Mouse (Mus musculus) cerebellum, adult (tissue): ENCODE data around the gene Egfl8.
A peak's percentile ranks its signal among the peaks of the same experiment; 100 is the strongest.

Source experiments
- ATAC-seq: cut with Nextera tagmentation; 2 replicates; pipeline ENCODE4 v1.9.2; 2017; ENCODE audit warnings: mild to moderate bottlenecking, moderate library complexity, mixed read lengths; ENCODE audit not compliant: insufficient number of reproducible peaks, low FRiP score, low TSS enrichment

Egfl8 gene

DNA sequence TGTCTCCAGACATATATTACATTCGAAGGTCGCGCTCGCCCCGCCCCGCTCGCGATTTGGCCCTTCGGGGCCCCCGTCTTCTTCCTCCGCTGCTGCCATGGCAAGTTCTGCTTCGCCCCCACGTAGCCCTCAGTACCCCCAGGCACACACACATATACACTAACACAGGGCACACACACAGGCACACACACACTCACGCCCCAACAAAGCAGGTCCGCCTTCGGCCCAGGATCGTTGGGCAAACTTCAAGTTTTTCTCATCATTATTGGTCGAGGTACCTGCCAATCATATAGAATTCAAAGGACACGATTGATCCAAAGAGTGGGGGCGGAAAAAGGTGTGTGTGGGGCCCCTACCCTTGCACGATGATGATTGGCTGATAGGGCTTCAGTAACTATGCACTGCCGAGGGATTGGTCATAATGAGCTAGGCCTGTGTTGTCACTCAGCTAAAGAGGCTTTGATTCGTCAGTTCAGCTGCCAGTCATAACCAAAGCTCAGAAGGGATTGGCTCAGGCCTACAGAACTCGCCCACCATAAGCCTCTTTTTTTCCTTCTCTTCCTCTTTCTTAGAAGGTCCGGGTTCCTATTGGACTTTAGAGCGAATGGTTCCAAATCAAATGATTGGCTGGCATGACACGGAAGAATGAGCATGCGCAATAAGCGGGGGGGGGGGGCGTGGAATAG lies 12.3 kb downstream of the Egfl8 start, which contains the start of gene Rnf5:
TSS of gene Rnf5 (minus strand) at position 316 of the 686 bp plus-strand sequence.
- peak; percentile 91 for ATAC-seq

DNA sequence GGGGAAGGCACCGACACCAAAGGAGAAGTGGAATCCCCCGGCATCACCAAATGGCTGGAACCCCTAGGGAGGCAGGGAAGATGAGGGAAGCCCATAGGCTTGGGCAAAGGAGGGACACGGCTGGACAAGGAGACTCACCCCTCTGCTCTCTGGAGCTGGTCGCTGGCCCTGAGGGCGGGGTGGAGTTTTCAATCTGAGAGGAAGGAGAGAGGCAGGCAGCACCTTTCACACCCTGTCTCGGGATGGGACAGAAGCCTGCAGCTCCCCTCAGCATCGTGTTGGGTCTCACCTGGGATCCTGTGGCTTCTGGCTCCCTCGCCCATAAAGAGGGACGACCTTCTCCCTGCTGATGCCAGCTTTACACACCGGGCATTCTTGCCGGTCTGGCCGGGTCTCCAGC lies 14.0 kb downstream of the Egfl8 start:
- ATAC-seq, result no peak

DNA sequence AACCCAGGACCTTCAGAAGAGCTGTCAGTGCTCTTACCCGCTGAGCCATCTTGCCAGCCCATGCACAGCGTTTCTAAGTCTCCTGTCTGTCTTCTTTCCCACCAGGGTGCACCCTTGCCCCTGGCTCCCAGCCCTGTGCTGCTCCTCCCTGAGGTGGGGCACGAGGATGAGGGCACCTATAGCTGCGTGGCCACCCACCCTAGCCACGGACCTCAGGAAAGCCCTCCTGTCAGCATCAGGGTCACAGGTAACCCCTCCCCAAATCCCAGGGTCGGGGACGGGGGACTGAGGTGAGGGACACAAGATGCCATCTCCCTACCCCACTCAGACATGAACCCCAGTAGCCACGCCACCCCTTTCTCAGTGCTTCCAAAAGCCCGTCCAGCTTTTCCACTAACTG lies 15.9 kb downstream of the Egfl8 start:
- no peak for ATAC-seq

DNA sequence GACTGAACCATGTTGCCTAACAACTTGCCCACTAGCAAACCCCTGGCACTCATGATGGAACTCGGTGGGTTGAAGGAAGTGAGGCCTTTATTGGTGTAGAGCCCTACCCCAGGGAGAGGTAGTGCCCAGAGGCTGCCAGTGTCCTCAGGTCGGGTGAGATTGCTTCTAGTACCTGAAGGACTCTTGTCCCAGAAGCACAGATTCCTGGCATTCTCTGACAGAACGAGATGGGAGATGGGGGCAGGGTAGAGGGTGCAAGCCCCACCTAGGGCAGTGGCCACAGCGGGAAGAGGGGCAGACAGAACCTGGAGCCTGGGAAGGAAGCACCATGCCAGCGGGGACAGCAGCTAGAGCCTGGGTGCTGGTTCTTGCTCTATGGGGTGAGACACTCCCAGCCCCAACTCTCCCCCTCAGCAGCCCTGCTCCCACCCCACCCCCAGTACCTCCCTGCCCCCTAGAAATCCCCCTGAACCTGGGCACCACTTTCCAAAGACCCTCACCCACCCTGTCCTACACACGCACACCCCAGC lies 18.1 kb downstream of the Egfl8 start, which contains the start of gene Ager:
TSS of gene Ager (plus strand) at position 297 of the 530 bp plus-strand sequence.
- ATAC-seq, result no peak

DNA sequence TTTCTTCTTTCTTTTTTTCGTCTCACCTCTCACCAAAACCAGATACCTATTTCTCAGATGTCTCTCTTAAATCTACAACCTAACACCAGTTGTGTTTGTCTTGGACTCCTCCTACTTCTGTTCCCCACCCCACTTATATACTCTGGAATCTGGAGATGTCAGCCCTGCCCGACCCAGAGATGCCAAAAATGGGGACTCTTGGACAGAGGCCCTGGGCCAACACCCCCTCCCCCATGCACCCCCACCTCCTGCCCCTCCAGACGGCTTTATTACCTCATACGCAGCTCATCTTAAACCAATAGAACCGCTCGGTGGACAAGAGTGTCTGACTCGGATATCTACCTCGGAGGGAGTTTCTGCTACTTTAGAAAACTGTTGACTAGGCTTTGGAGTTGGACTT lies 19.7 kb downstream of the Egfl8 start:
- ATAC-seq, result no peak

DNA sequence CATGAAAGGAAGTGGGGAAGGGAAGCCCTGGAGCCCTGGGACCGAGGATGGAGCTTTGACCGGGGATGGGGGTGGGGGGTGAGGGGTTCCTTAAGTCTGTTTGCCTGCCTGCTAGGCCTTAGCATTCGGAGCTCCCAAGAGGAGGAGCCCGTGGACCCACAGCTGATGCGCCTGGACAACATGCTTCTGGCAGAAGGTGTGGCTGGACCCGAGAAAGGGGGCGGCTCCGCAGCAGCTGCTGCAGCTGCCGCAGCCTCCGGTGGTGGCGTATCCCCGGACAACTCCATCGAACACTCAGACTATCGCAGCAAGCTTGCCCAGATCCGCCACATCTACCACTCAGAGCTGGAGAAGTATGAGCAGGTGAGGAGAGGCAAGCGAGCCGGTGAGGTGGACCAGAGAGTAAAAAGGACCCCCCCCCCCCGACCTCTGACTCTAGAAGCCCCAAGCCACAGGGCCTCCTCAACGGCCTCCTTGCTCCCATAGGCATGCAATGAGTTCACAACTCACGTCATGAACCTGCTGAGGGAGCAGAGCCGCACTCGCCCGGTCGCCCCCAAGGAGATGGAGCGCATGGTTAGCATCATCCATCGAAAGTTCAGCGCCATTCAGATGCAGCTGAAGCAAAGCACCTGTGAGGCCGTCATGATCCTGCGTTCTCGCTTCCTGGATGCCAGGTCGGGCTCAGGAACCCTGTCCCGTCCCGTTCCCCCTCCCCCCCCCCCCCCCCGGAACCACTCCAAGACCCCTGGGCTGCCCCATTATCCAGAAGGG lies 21.8 kb downstream of the Egfl8 start:
- ATAC-seq, result no peak

DNA sequence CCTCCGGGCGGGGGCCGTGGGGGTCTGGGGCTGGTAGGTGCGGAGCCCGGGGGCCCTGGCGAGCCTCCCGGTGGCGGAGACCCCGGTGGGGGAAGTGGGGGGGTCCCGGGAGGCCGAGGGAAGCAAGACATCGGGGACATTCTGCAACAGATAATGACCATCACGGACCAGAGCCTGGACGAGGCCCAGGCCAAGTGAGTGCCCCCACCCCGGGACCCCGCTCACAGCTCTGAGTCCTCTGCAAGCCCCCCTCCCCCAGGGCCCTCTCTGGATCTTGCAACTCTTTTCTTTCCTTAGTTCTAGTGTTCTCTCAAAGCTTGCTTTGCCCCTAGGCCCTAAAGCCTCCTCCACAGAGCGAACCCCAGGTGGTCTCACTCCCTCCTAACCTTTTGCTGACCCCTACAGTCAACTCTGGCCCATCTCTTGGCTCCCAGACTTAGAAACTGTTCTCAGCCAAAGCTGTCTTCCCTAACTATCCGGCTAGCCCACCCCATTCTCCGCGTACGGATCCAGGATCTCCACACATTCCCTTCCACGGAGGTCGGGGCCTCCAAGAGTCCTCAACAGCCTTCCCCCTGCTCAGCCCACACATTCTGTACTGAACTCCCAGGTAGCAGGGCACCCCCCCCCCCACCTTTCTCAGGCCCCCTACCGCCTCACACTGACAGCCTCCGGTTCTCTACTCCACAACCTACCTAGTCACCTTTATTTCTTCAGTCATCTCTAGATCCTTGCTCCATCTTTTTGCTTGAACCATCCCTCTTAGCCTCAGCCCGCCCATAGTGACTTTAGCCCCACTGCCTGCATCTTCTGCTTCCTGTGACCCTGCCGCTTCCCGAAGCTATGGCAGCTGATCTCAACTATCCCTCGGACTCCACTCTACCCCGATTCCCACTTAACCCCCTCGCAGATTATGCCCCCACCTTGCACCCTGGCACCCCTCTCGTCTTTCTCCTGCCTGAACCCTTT lies 22.9 kb downstream of the Egfl8 start:
- no peak for ATAC-seq

DNA sequence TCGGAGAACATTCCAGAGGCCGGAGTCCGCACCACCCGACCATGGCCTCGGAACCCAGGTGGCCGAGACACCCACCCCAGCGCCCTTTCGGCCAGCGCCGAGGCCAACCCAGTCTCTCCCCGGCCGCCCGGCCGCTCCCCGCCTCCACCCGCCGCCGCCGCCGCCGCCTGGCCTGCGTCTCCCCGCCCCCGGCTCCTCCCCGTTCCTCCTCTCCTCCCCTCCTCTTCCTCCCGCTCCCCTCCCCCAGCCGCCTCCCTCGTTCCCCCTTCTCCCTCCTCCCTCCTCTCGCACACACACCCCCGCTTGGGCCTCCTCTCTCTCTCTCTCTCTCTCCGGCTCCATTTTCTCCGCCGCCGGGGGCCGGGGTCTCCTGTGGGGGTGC lies 23.8 kb downstream of the Egfl8 start:
- 0 out of 2 replicates have a peak, but pooled peaks have one; percentile 29 for ATAC-seq

DNA sequence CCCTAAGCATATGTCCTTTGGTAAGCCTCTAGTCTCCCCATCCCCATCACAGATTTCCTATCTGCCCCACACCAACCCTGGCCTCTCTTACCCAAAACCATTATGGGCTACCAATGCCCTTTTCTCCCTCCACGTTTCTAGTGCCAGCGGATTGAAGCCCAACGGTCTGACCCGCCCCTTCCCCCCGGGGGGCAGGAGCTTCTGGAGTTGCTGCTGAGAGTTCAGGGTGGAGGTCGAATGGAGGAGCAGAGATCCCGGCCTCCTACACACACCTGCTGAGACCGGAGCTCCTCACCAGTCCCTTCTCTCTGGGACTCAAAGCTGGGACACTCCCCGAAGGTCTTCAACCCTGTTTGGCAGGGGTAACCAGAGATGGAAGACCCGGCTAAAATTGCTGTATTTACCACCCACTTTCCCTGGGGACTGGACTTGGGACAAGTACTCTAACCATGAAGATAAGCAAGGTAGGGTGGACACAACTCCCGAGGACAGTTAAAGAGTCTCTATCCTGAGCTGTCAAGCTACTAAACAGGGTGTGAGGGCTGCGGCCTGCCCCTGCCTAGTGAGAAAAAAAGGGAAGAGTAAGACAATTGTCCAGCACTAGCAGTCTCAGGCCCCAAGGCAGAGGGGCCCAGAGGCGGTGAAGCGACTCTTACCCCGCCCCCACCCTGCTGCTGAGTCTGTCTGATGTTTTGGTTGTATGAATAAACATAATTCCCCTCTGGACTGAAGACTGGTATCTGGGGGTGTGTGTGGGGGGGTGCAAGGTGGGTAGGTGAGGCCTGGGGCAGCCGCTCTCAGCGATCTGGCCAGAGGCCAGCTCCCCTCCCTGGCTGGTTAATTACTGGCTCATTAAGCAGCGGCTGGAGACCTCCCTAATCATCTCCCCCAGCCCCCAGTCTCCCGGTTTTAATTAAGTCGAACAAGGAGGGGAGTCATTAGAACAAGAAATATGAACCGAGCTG lies 24.5 kb downstream of the Egfl8 start, which contains the start of gene Pbx2:
TSS of gene Pbx2 (plus strand) at position 238 of the 965 bp plus-strand sequence.
- no peak for ATAC-seq

DNA sequence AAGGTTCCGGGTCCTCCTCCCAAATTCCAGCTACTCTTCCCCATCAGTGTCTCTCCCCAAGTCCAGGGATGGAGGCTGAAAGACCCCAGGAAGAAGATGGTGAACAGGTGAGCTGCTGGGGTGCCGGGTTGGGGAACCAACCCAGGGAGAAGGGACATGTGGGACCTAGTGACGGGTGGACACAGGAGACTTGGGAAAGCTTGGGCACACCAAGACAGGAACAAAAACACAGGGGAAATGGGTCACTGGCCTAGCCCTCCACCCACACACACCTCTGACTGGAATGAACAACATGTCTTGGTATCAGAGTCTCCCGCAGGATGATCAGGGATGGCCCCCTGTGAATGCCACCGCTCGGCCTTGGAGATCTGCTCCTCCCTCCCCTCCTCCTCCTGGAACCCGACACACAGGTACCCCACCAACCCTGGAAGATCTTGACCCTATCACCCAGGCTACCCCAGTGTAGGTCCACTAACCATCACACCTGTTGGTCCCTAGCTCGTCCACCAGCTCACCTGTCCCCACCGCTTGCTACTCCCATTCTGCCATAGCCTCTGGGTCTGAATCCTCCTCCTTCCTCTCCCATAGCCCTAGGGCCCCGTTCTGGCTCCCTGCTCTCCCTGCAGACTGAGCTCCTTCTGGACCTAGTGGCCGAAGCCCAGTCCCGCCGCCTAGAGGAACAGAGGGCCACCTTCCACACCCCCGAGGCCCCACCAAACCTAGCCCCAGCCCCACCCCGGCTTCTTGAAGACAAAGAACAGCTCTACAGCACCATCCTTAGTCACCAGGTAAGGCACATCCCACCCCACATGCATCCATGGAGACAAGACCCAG lies 25.4 kb downstream of the Egfl8 start:
- ATAC-seq, result no peak

DNA sequence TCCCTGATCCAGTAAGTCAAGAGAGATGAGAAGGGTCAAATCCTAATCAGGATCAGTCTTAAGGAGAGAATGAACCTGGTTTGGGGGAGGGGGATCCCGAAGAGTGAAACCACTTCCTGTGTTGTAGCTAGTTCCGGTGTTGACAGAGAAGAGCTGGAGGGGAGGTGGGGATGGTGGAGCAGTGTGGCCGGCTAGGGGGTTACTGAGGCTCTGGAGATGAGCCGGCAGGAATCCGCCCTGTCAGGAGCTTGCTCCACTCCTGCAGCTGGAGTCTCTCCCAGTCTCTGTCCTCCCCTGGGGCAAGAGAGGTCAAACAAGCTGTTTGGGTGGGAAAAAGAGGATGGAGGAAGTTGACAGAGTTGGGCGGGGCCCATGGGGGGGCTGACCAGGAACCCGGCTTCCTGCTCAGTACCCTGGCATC lies 26.1 kb downstream of the Egfl8 start, which contains the start of gene Gpsm3:
TSS of gene Gpsm3 (plus strand) at position 126 of the 421 bp plus-strand sequence.
- ATAC-seq, result no peak

DNA sequence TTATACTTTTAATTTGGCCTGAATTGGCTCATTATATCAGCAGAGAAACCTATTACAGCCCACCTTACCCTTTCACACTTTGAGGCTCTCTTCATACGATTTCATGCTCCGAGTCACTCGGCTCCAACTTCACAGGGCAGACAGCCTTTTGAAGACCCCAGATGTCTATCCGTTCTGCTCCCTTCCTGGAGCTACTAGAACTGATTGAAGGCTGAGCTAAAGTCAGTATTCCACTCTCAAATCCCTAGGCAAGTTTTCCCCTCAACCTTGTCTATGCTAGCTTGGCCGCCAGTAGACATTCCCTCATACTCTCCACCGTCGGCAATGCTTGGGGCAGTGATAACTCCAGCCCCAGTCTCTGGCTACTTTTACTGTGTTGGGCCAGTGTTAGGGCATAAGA lies 26.6 kb downstream of the Egfl8 start:
- ATAC-seq, result no peak

DNA sequence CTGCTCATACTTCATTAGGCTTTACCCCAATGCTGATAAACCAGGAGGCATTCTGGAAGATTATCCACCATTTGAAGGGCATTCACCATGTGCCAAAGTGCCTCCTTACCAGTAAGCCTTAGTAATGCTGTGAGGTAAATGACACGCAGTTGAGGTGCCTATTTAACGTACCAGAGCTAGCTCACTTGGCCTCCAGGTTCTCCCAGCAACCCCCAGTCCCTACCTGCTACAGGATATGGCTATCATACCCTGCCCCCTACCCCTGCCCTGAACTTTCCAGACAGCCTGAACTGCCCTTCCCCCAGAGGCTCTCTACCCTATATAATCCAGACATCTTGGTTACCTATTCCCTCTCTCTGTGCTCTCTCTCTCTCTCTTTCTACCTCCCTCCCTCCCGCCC lies 27.0 kb downstream of the Egfl8 start:
- ATAC-seq, result no peak

DNA sequence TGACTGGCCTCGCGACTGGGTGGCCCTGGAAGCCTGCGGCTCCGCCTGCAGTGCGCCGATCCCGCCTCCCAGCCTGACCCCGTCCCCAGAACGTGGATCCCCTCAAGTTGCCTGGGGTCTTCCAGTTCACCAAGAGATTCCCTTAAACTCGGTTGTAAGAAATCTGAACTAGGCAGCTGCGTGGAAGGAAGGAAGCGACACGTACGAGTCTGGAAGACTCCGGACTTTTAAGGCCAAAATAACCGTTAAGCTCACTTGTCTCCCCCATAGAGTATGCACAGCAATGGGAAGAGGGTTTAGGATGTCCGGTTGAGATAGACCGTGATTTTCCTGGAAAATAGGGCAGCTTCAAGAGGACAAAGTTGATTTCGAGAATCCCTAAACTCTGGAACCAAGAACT lies 28.0 kb downstream of the Egfl8 start:
- no peak for ATAC-seq

DNA sequence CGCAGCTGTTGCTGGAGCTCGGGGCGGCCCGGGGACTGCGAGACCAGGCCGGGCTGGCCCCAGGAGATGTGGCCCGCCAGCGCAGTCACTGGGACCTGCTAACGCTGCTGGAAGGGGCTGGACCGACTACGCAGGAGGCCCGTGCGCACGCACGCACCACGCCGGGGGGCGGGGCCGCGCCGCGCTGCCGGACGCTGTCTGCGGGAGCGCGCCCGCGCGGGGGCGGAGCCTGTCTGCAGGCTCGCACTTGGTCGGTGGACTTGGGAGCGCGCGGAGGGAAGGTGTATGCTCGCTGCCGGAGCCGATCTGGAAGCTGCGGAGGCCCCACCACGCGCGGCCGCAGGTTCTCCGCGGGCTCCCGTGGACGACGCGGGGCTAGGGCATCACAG lies 28.4 kb downstream of the Egfl8 start:
- ATAC-seq, result peak; percentile 67

DNA sequence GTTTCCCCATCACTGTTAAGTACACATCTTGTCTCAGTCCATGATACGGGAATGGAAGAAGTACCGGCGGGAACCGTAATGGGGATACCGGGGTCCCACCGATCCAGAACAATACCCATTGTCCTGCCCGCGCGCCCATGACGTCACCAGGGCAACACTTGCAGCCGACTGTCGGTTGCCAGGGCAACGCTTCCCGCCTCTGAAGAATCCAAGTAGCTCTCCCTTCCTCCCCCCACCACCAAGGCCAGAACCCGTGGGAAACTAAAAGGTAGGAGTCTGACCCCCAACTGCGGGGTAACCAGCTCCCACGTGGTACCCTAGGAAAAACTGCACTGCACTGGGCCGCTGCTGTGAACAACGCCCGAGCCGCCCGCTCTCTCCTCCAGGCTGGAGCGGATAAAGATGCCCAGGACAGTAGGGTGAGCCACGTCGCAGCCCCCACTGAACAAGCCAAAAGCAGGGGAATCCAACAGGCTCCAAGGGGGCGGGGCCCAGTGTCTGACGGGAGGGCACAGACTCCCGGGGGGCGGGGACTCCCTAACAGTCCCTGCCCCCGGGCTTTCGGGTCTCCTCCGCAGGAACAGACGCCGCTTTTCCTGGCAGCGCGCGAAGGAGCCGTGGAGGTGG lies 28.9 kb downstream of the Egfl8 start:
- peak; percentile 40 for ATAC-seq

DNA sequence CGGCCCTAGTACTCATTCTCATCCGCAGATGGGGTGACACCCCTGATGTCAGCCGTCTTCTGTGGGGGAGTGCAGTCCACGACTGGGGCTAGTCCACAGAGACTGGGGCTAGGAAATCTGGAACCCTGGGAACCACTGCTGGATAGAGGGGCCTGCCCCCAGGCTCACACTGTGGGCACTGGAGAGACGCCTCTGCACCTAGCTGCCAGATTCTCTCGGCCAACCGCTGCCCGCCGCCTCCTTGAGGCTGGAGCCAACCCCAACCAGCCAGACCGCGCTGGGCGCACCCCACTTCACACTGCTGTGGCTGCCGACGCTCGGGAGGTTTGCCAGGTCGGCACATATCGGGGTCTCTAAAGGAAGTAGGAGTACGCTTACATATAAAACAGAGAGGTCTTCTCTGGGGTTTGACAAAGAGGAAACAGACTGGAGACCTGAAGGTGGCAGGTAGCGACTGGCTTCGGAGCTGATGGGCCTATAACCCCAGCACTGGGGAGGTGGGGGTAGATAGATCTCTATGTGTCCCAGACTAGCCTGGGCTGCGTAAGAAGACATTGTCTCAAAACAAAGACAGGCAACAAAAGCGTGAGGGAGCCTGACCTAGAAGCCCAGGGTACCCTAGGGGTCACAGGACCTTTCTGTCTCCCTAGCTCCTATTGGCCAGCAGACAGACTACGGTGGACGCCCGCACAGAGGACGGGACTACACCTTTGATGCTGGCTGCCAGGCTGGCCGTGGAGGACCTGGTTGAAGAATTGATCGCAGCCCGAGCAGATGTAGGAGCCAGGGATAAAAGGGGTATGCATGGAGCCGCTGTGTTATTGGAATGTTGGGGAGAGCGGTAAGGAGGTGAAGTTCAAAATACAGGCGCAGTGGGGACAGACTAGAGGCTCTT lies 29.6 kb downstream of the Egfl8 start:
- no peak for ATAC-seq
